Mouse (Mus musculus) embryonic facial prominence, embryonic 13.5 days (tissue): ENCODE data around the gene Clcn5. TPM values are rescaled to one million over a fixed set of nuclear protein-coding genes. Genes with fewer than 3 reads are reported as not detected.

Experiments
- ATAC-seq: fragments of 200-750 bp; cut with Nextera tagmentation; 2 replicates; pipeline ENCODE4 v1.8.0; 2017; ENCODE audit warnings: low read depth; ENCODE audit not compliant: insufficient number of reproducible peaks, insufficient read depth, low FRiP score, low TSS enrichment
- H3K27ac ChIP-seq: fragments of 300-500 bp; sonication (generic); 2 replicates; pipeline ENCODE4 v1.5.1; 2015; ENCODE audit warnings: moderate library complexity, mild to moderate bottlenecking, inconsistent platforms
- H3K27me3 ChIP-seq: fragments of 300-500 bp; sonication (generic); 2 replicates; pipeline ENCODE4 v1.6.1; 2015; ENCODE audit warnings: mild to moderate bottlenecking, inconsistent platforms
- H3K36me3 ChIP-seq: fragments of 300-500 bp; sonication (generic); 2 replicates; pipeline ENCODE4 v1.6.1; 2015; ENCODE audit warnings: mild to moderate bottlenecking, inconsistent platforms
- H3K4me1 ChIP-seq: fragments of 300-500 bp; sonication (generic); 2 replicates; pipeline ENCODE4 v1.6.1; 2015; ENCODE audit warnings: inconsistent platforms
- H3K4me2 ChIP-seq: fragments of 300-500 bp; sonication (generic); 2 replicates; pipeline ENCODE4 v1.6.1; 2015; ENCODE audit warnings: moderate library complexity, mild to moderate bottlenecking, inconsistent platforms
- H3K4me3 ChIP-seq: fragments of 300-500 bp; sonication (generic); 2 replicates; pipeline ENCODE4 v1.5.1; 2015; ENCODE audit warnings: mild to moderate bottlenecking, inconsistent platforms
- H3K9ac ChIP-seq: fragments of 300-500 bp; sonication (generic); 2 replicates; pipeline ENCODE4 v1.6.1; 2015; ENCODE audit warnings: mild to moderate bottlenecking, inconsistent platforms
- H3K9me3 ChIP-seq: fragments of 300-500 bp; sonication (generic); 2 replicates; pipeline ENCODE4 v1.6.1; 2016; ENCODE audit warnings: inconsistent platforms
- WGBS: fragments of 180-500 bp; shearing (Covaris S2); methylation state at CpG from one replicate; pipeline ENCODE4 v1.1.7; 2015; ENCODE audit warnings: mixed read lengths; 5-methylcytosine and 5-hydroxymethylcytosine counted together
- polyA plus RNA-seq: library from polyadenylated mRNA; unstranded; fragments of >200 nt; fragmentation: Nextera tagmentation; extraction: Ambion mirVana; gene quantifications from 2 replicates; pipeline ENCODE4 v1.2.1, GENCODE M21; 2015

The Clcn5 gene
- polyA plus RNA-seq, 1 experiment from 2014 or later: 12.0 TPM

- Histone ChIP-seq H3K36me3 (no peaks in the 10 kb centered on the region), H3K4me3 (no peak overlapping the region), H3K27ac (no peak overlapping the region), H3K9me3 (no peaks in the 10 kb centered on the region), H3K4me2 (no peak overlapping the region), H3K27me3 (no peaks in the 10 kb centered on the region), H3K4me1 (no peaks in the 10 kb centered on the region), H3K9ac (no peak overlapping the region)
- ATAC-seq: no peak
- WGBS: 78% methylated on average over 2 of the region's 2 CpGs
Measured at GRCm38 (mm10) chrX:7287051-7287734, 32.0 kb downstream of the Clcn5 start.

GRCm38 (mm10) chrX:7282636-7283035, 36.5 kb downstream of the Clcn5 start:
- H3K4me2 ChIP-seq: no peak overlapping the region
- no peak overlapping the region for H3K9ac ChIP-seq
- 74% methylated on average over 1 of the region's 1 CpGs for WGBS
- no peaks in the 10 kb centered on the region for H3K27me3 ChIP-seq
- no peak overlapping the region for H3K27ac ChIP-seq
- H3K36me3 ChIP-seq: no peaks in the 10 kb centered on the region
- no peaks in the 10 kb centered on the region for H3K9me3 ChIP-seq
- no peaks in the 10 kb centered on the region for H3K4me1 ChIP-seq
- ATAC-seq: no peak
- H3K4me3 ChIP-seq: no peak overlapping the region

- Histone ChIP-seq H3K9ac (no peak overlapping the region), H3K27me3 (no peaks in the 10 kb centered on the region), H3K4me2 (no peak overlapping the region), H3K27ac (no peak overlapping the region), H3K9me3 (no peaks in the 10 kb centered on the region), H3K4me1 (no peaks in the 10 kb centered on the region), H3K4me3 (no peak overlapping the region), H3K36me3 (no peaks in the 10 kb centered on the region)
- no peak for ATAC-seq
- 81% methylated on average over 5 of the region's 5 CpGs for whole genome bisulfite sequencing
Measured at GRCm38 (mm10) chrX:7279722-7280121, 39.4 kb downstream of the Clcn5 start.

GRCm38 (mm10) chrX:7276564-7276963, 42.6 kb downstream of the Clcn5 start:
- Histone ChIP-seq H3K27ac (no peak overlapping the region), H3K4me2 (no peak overlapping the region), H3K4me3 (no peak overlapping the region), H3K27me3 (no peaks in the 10 kb centered on the region), H3K36me3 (no peaks in the 10 kb centered on the region), H3K9ac (no peak overlapping the region), H3K4me1 (no peaks in the 10 kb centered on the region), H3K9me3 (no peaks in the 10 kb centered on the region)
- WGBS: 72% methylated on average over 6 of the region's 6 CpGs
- no peak for ATAC-seq

- WGBS: 90% methylated on average over 5 of the region's 5 CpGs
- Histone ChIP-seq H3K9ac (no peak overlapping the region), H3K9me3 (no peaks in the 10 kb centered on the region), H3K27me3 (no peaks in the 10 kb centered on the region), H3K27ac (no peak overlapping the region), H3K4me2 (no peak overlapping the region), H3K4me3 (no peak overlapping the region), H3K36me3 (no peaks in the 10 kb centered on the region), H3K4me1 (0 out of 2 replicates have a peak, but pooled peaks cover 5% of the 10 kb centered on the region)
- no peak for ATAC-seq
Measured at GRCm38 (mm10) chrX:7261149-7261548, 58.0 kb downstream of the Clcn5 start.

- 41% methylated on average over 5 of the region's 5 CpGs for WGBS
- H3K36me3 ChIP-seq: no peaks in the 10 kb centered on the region
Measured at GRCm38 (mm10) chrX:7260400-7261113, 58.6 kb downstream of the Clcn5 start.

GRCm38 (mm10) chrX:7259718-7260117, 59.4 kb downstream of the Clcn5 start:
- H3K9me3 ChIP-seq: no peaks in the 10 kb centered on the region
- no peak overlapping the region for H3K4me2 ChIP-seq
- no peak overlapping the region for H3K27ac ChIP-seq
- H3K9ac ChIP-seq: no peak overlapping the region
- 71% methylated on average over 3 of the region's 3 CpGs for WGBS
- H3K4me1 ChIP-seq: 0 out of 2 replicates have a peak, but pooled peaks cover 5% of the 10 kb centered on the region
- no peaks in the 10 kb centered on the region for H3K27me3 ChIP-seq
- ATAC-seq: no peak
- no peaks in the 10 kb centered on the region for H3K36me3 ChIP-seq
- H3K4me3 ChIP-seq: no peak overlapping the region

More at GRCm38 (mm10) chrX:7260400-7261113, 58.6 kb downstream of the Clcn5 start:
- H3K4me1 ChIP-seq: 0 out of 2 replicates have a peak, but pooled peaks cover 5% of the 10 kb centered on the region
- no peak for ATAC-seq
- H3K4me3 ChIP-seq: no peak overlapping the region
- H3K9me3 ChIP-seq: no peaks in the 10 kb centered on the region
- no peaks in the 10 kb centered on the region for H3K27me3 ChIP-seq
- H3K27ac ChIP-seq: no peak overlapping the region
- no peak overlapping the region for H3K9ac ChIP-seq
- H3K4me2 ChIP-seq: no peak overlapping the region

- Histone ChIP-seq H3K4me3 (no peak overlapping the region), H3K4me2 (no peak overlapping the region), H3K4me1 (0 out of 2 replicates have a peak, but pooled peaks cover 3% of the 10 kb centered on the region), H3K9ac (no peak overlapping the region), H3K27me3 (no peaks in the 10 kb centered on the region), H3K27ac (no peak overlapping the region), H3K9me3 (no peaks in the 10 kb centered on the region), H3K36me3 (no peaks in the 10 kb centered on the region)
- ATAC-seq: no peak
- WGBS: 76% methylated on average over 3 of the region's 3 CpGs
Measured at GRCm38 (mm10) chrX:7256022-7256421, 63.1 kb downstream of the Clcn5 start.

GRCm38 (mm10) chrX:7204099-7204498, 115.1 kb downstream of the Clcn5 start:
- no peak overlapping the region for H3K4me3 ChIP-seq
- H3K4me1 ChIP-seq: peaks cover 5% of the 10 kb centered on the region
- 73% methylated on average over 5 of the region's 5 CpGs for WGBS
- no peaks in the 10 kb centered on the region for H3K27me3 ChIP-seq
- no peak for ATAC-seq
- H3K36me3 ChIP-seq: no peaks in the 10 kb centered on the region
- H3K27ac ChIP-seq: no peak overlapping the region
- H3K9ac ChIP-seq: no peak overlapping the region
- H3K9me3 ChIP-seq: no peaks in the 10 kb centered on the region
- no peak overlapping the region for H3K4me2 ChIP-seq

- Histone ChIP-seq H3K4me2 (no peak overlapping the region), H3K4me1 (peaks cover 5% of the 10 kb centered on the region), H3K27ac (no peak overlapping the region), H3K4me3 (no peak overlapping the region), H3K9me3 (no peaks in the 10 kb centered on the region), H3K36me3 (no peaks in the 10 kb centered on the region), H3K9ac (no peak overlapping the region), H3K27me3 (no peaks in the 10 kb centered on the region)
- no peak for ATAC-seq
- WGBS: 77% methylated on average over 3 of the region's 3 CpGs
Measured at GRCm38 (mm10) chrX:7203535-7203934, 115.6 kb downstream of the Clcn5 start.

GRCm38 (mm10) chrX:7197833-7198232, 121.3 kb downstream of the Clcn5 start:
- Histone ChIP-seq H3K36me3 (no peaks in the 10 kb centered on the region), H3K9ac (no peak overlapping the region), H3K4me1 (peaks cover 5% of the 10 kb centered on the region), H3K9me3 (no peaks in the 10 kb centered on the region), H3K4me3 (no peak overlapping the region), H3K27ac (no peak overlapping the region), H3K4me2 (no peak overlapping the region), H3K27me3 (no peaks in the 10 kb centered on the region)
- 47% methylated on average over 1 of the region's 1 CpGs for WGBS
- ATAC-seq: no peak

- H3K9me3 ChIP-seq: no peaks in the 10 kb centered on the region
- H3K4me1 ChIP-seq: no peaks in the 10 kb centered on the region
- no peaks in the 10 kb centered on the region for H3K36me3 ChIP-seq
- H3K4me3 ChIP-seq: no peak overlapping the region
- WGBS: 89% methylated on average over 4 of the region's 4 CpGs
- no peak overlapping the region for H3K27ac ChIP-seq
- H3K9ac ChIP-seq: no peak overlapping the region
- H3K4me2 ChIP-seq: no peak overlapping the region
- ATAC-seq: no peak
- no peaks in the 10 kb centered on the region for H3K27me3 ChIP-seq
Measured at GRCm38 (mm10) chrX:7190816-7191215, 128.3 kb downstream of the Clcn5 start.
